9 mouse cellular contexts compared by ENCODE assay signal in the genomic region with DNA sequence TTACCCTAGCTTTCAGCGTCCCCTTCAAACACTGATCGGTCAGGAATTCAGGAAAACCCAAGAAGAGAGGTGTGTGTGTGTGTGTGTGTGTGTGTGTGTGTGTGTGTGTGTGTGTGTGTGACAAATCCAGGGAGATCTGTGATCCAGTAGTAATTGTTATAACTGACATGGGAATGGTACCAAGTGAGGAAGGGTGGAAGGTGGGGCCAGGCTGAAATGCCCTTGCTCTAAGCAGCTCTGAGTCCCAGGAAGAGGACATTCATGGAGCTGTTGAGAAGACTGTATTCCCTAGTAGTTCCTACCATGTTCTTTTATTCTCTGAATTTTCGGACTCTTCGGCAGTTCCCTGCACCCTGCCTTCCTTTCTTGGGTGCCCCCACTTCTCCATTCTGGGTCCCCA. TPM values are rescaled to one million over a fixed set of nuclear protein-coding genes. Genes with fewer than 3 reads are reported as not detected.
DNase-seq lines count a peak whose midpoint lies in the region; ATAC-seq and TF ChIP-seq lines count a peak whose summit lies in the region.
"Had no signal": no experiment of that assay in that cellular context is flagged by ENCODE, and none has a peak within 500 bp of the region (broad histone marks: within the 10 kb centered on the region; RNA-seq: fewer than 3 reads in every experiment).

No protein-coding gene starts in this region.

- no peak for TF ChIP-seq CTCF in intestine, postnatal 0 days (IDR thresholded peaks at IDR 0.05; ENCODE audit: low read depth)

- peaks cover 20% of the 10 kb centered on the region for H3K4me1 ChIP-seq in kidney, embryonic 16.5 days (ENCODE audit: insufficient read depth, low read length)
- H3K4me1 ChIP-seq in embryonic facial prominence, embryonic 14.5 days (ENCODE audit: control insufficient read depth, insufficient read depth, low read length): 0 out of 2 replicates have a peak, but pooled peaks cover 3% of the 10 kb centered on the region
- H3K4me1 ChIP-seq in intestine, postnatal 0 days (replicated peaks; ENCODE audit: control insufficient read depth, insufficient read depth, low read length): peaks cover 6% of the 10 kb centered on the region; the same call in 1 of the 2 replicates

- H3K9ac ChIP-seq in kidney, embryonic 16.5 days (replicated peaks; ENCODE audit: low read length): peak overlapping the region; percentile 86
- peak overlapping the region; percentile 71 for H3K9ac ChIP-seq in embryonic facial prominence, embryonic 14.5 days (ENCODE audit: low read depth, low read length)
- peak overlapping the region; percentile 61; the same call in 1 of the 2 replicates for H3K9ac ChIP-seq in intestine, postnatal 0 days (ENCODE audit: low read depth, low read length)

- H3K4me2 ChIP-seq in kidney, embryonic 16.5 days (replicated peaks; ENCODE audit: low read depth, low read length): peak overlapping the region; percentile 76
- H3K4me2 ChIP-seq in embryonic facial prominence, embryonic 14.5 days (ENCODE audit: low read depth, low read length): peak overlapping the region; percentile 76
- H3K4me2 ChIP-seq in intestine, postnatal 0 days (replicated peaks; ENCODE audit: low read depth): peak overlapping the region; percentile 73
- peak overlapping the region; percentile 80 for H3K4me2 ChIP-seq in myocyte (ENCODE audit: low read depth)

- WGBS in kidney, embryonic 16.5 days: 83% methylated on average over 4 of the region's 4 CpGs
- WGBS in embryonic facial prominence, embryonic 14.5 days: 76% methylated on average over 4 of the region's 4 CpGs
- 61% methylated on average over 4 of the region's 4 CpGs for WGBS in intestine, postnatal 0 days

- peaks cover 9% of the 10 kb centered on the region for H3K36me3 ChIP-seq in kidney, embryonic 16.5 days (ENCODE audit: insufficient read depth, low read length)
- peaks cover 26% of the 10 kb centered on the region for H3K36me3 ChIP-seq in embryonic facial prominence, embryonic 14.5 days (ENCODE audit: control insufficient read depth, insufficient read depth, low read length)
- peaks cover 24% of the 10 kb centered on the region for H3K36me3 ChIP-seq in intestine, postnatal 0 days (ENCODE audit: control insufficient read depth, insufficient read depth)
- H3K36me3 ChIP-seq in myocyte (ENCODE audit: control insufficient read depth, insufficient read depth): no peaks in the 10 kb centered on the region

- no peak for ATAC-seq in kidney, embryonic 16.5 days (ENCODE audit: low FRiP score, low TSS enrichment)
- no peak for ATAC-seq in embryonic facial prominence, embryonic 14.5 days (ENCODE audit: low read depth)
- no peak for ATAC-seq in intestine, postnatal 0 days
- ATAC-seq: Patski had no signal

- H3K79me2 ChIP-seq in myocyte (ENCODE audit: control insufficient read depth, insufficient read depth): no peaks in the 10 kb centered on the region

- TF ChIP-seq POLR2A in myocyte (IDR thresholded peaks at IDR 0.05; ENCODE audit: insufficient read length, low read depth): no peak

- peak overlapping the region; percentile 69 for H3K4me3 ChIP-seq in kidney, embryonic 16.5 days (ENCODE audit: low read length)
- peak overlapping the region; percentile 57 for H3K4me3 ChIP-seq in embryonic facial prominence, embryonic 14.5 days (ENCODE audit: low read depth, low read length)
- H3K4me3 ChIP-seq in intestine, postnatal 0 days (ENCODE audit: low read depth, low read length): peak overlapping the region; percentile 51
- H3K4me3 ChIP-seq in myocyte: peak overlapping the region; percentile 27

- no peaks in the 10 kb centered on the region for H3K9me3 ChIP-seq in kidney, embryonic 16.5 days (ENCODE audit: low read length)
- H3K9me3 ChIP-seq in embryonic facial prominence, embryonic 14.5 days (ENCODE audit: control insufficient read depth, low read length): no peaks in the 10 kb centered on the region
- H3K9me3 ChIP-seq in intestine, postnatal 0 days (ENCODE audit: control insufficient read depth): no peaks in the 10 kb centered on the region

- no peak for DNase-seq in kidney, adult 18-20 months
- no peak for DNase-seq in embryonic facial prominence, embryonic 14.5 days (ENCODE audit: low spot score)
- DNase-seq in thymus, adult 18-20 months: no peak
- DNase-seq in left cerebral cortex, adult 11 months (ENCODE audit: low spot score): no peak
- DNase-seq in right cerebral cortex, postnatal 14 days: no peak

- peak overlapping the region; percentile 89; the same call in 1 of the 2 replicates for H3K27ac ChIP-seq in kidney, embryonic 16.5 days (ENCODE audit: low read length)
- no peak overlapping the region for H3K27ac ChIP-seq in embryonic facial prominence, embryonic 14.5 days (replicated peaks; ENCODE audit: low read depth, low read length)
- H3K27ac ChIP-seq in intestine, postnatal 0 days (ENCODE audit: low read depth, low read length): peak overlapping the region; percentile 71

- no peaks in the 10 kb centered on the region for H3K27me3 ChIP-seq in kidney, embryonic 16.5 days (ENCODE audit: insufficient read depth, low read length)
- no peaks in the 10 kb centered on the region for H3K27me3 ChIP-seq in embryonic facial prominence, embryonic 14.5 days (replicated peaks; ENCODE audit: control insufficient read depth, insufficient read depth, low read length)
- H3K27me3 ChIP-seq in intestine, postnatal 0 days (replicated peaks; ENCODE audit: control insufficient read depth, insufficient read depth, low read length): no peaks in the 10 kb centered on the region
- H3K27me3 ChIP-seq in myocyte (ENCODE audit: control insufficient read depth, insufficient read depth, insufficient read length): peaks cover 4% of the 10 kb centered on the region
- H3K27me3 ChIP-seq: Patski had no signal

- H3ac ChIP-seq in myocyte (ENCODE audit: control insufficient read depth, insufficient read length): no peak overlapping the region

TF ChIP-seq in myocyte, 11 proteins besides CTCF, POLR2A, EP300 and RAD21:
- TF ChIP-seq POLR2AphosphoS2 (IDR thresholded peaks at IDR 0.05; ENCODE audit: insufficient read length, low read depth) (no peak), TCF12 (IDR thresholded peaks at IDR 0.05; ENCODE audit: insufficient read depth, poor library complexity, severe bottlenecking) (no peak), USF1 (IDR thresholded peaks at IDR 0.05; ENCODE audit: low read depth) (no peak), MYOG (IDR thresholded peaks at IDR 0.05; ENCODE audit: control insufficient read depth in 1 of 3, insufficient read depth in 1 of 3, insufficient read length in 2 of 3, low read depth in 2 of 3) (no peak), TCF3 (IDR thresholded peaks at IDR 0.05; ENCODE audit: insufficient read length, low read depth) (no peak), MAX (IDR thresholded peaks at IDR 0.05; ENCODE audit: low read depth) (no peak), CEBPB (IDR thresholded peaks at IDR 0.05; ENCODE audit: insufficient read depth, poor library complexity, severe bottlenecking) (no peak), E2F4 (IDR thresholded peaks at IDR 0.05; ENCODE audit: insufficient read depth) (no peak), REST (IDR thresholded peaks at IDR 0.05; ENCODE audit: insufficient read depth, insufficient read length) (no peak), SRF (IDR thresholded peaks at IDR 0.05; ENCODE audit: control insufficient read depth, insufficient read length, low read depth) (no peak), MYOD1 (IDR thresholded peaks at IDR 0.05; ENCODE audit: control insufficient read depth in 1 of 3, insufficient read length in 2 of 3, low read depth in 2 of 3) (no peak)

RNA-seq across cellular contexts. Expression of a gene that starts 1.8 kb away (rescaled TPM):
- polyA plus RNA-seq in kidney, embryonic 16.5 days (2015; fragmentation: Nextera tagmentation; extraction: Ambion mirVana): 19.5 and 19.9 TPM in 2 replicates
- 5.8 and 6.6 TPM in 2 replicates for polyA plus RNA-seq in embryonic facial prominence, embryonic 14.5 days (2014; fragmentation: Nextera tagmentation; extraction: Ambion mirVana)
- 9.4 and 12.1 TPM in 2 replicates for polyA plus RNA-seq in intestine, postnatal 0 days (2015; fragmentation: Nextera tagmentation; extraction: Ambion mirVana)
- polyA plus RNA-seq in myocyte (2012; fragmentation: generic; extraction: Trizol): 0.64 TPM

RNA-seq across cellular contexts. Expression of a gene that starts 8.0 kb away (rescaled TPM):
- polyA plus RNA-seq in kidney, embryonic 16.5 days (2015; fragmentation: Nextera tagmentation; extraction: Ambion mirVana): 9.4 and 11.3 TPM in 2 replicates
- 10.1 and 12.2 TPM in 2 replicates for polyA plus RNA-seq in embryonic facial prominence, embryonic 14.5 days (2014; fragmentation: Nextera tagmentation; extraction: Ambion mirVana)
- 26.2 and 30.4 TPM in 2 replicates for polyA plus RNA-seq in intestine, postnatal 0 days (2015; fragmentation: Nextera tagmentation; extraction: Ambion mirVana)
- polyA plus RNA-seq in myocyte (2012; fragmentation: generic; extraction: Trizol): 3.9 TPM

RNA-seq across cellular contexts. Expression of a gene that starts 40.5 kb away (rescaled TPM):
- 12.6 and 13.2 TPM in 2 replicates for polyA plus RNA-seq in kidney, embryonic 16.5 days (2015; fragmentation: Nextera tagmentation; extraction: Ambion mirVana)
- 9.8 and 10.8 TPM in 2 replicates for polyA plus RNA-seq in embryonic facial prominence, embryonic 14.5 days (2014; fragmentation: Nextera tagmentation; extraction: Ambion mirVana)
- polyA plus RNA-seq in intestine, postnatal 0 days (2015; fragmentation: Nextera tagmentation; extraction: Ambion mirVana): 5.9 and 8.2 TPM in 2 replicates
- 17.7 TPM for polyA plus RNA-seq in myocyte (2012; fragmentation: generic; extraction: Trizol)

RNA-seq across cellular contexts. Expression of a gene that starts 42.7 kb away (rescaled TPM):
- 0.82 and 1.2 TPM in 2 replicates for polyA plus RNA-seq in kidney, embryonic 16.5 days (2015; fragmentation: Nextera tagmentation; extraction: Ambion mirVana)
- 0.96 and 1.2 TPM in 2 replicates for polyA plus RNA-seq in embryonic facial prominence, embryonic 14.5 days (2014; fragmentation: Nextera tagmentation; extraction: Ambion mirVana)
- polyA plus RNA-seq in intestine, postnatal 0 days (2015; fragmentation: Nextera tagmentation; extraction: Ambion mirVana): 0.14 and 0.20 TPM in 2 replicates
- 0.38 TPM for polyA plus RNA-seq in myocyte (2012; fragmentation: generic; extraction: Trizol)
